Mouse (Mus musculus): ENCODE results near the gene Zfp788. TPM values are rescaled to one million over a fixed set of nuclear protein-coding genes. Genes with fewer than 3 reads are reported as not detected.
"Not testable (repeated sequence)": the region's sequence is repeated elsewhere in the genome, so short reads cannot be mapped to it uniquely, and the experiment has no call there.

The Zfp788 gene
- polyA plus RNA-seq (2015; fragmentation: Nextera tagmentation; extraction: Ambion mirVana): 10.9 and 11.4 TPM in 2 replicates

GRCm38 (mm10) chr7:41632409-41633220, at the start of gene Zfp788:
Gene Zfp788 (plus strand): TSS chr7:41633203.
- 2% methylated on average over 27 of the region's 27 CpGs for WGBS

DNA sequence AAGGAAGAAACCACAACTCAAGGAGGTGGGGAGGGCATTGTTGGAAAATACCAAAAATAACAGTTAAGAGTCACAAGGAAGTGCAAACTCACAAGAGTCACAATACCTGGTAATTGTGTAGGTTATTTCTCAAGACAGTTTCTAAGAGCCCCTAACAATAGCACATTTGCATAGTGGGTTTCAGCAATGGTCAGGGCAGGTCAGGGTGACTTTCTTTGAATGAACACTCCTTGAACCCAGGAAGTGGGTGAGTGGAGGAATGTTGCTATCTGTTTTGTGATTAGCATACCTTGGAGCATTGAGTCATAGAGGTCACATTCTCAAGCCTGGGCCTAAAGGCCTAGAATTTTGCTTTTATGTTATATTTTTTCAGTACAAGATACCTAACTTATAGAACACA, 45.2 kb upstream of the Zfp788 start:
- H3K27ac ChIP-seq, H3K36me3 ChIP-seq, H3K4me3 ChIP-seq: not testable (repeated sequence)

More at GRCm38 (mm10) chr7:41632409-41633220, at the start of gene Zfp788:
- H3K4me2 ChIP-seq: peak within 1 kb of the TSS; percentile 87
- peak within 1 kb of the TSS; percentile 70 for H3K4me3 ChIP-seq
- H3K27ac ChIP-seq: peak within 1 kb of the TSS; percentile 99
- no peaks in the 10 kb centered on the region for H3K4me1 ChIP-seq
- ATAC-seq (ENCODE audit: insufficient number of reproducible peaks, low FRiP score, low TSS enrichment, low read depth): peak; percentile 97
- no peaks in the 10 kb centered on the region; the same call in 1 of the 2 replicates for H3K9me3 ChIP-seq
- peak within 1 kb of the TSS; percentile 68 for H3K9ac ChIP-seq
- H3K27me3 ChIP-seq: no peaks in the 10 kb centered on the region
- H3K36me3 ChIP-seq: peaks cover 30% of the 10 kb centered on the region

GRCm38 (mm10) chr7:41598615-41599014, 34.4 kb upstream of the Zfp788 start:
- Histone ChIP-seq H3K4me2 (peak overlapping the region; percentile 62), H3K4me3 (peak overlapping the region; percentile 63), H3K27ac (peak overlapping the region; percentile 61), H3K9me3 (no peaks in the 10 kb centered on the region), H3K4me1 (peaks cover 5% of the 10 kb centered on the region; the same call in 1 of the 2 replicates), H3K9ac (no peak overlapping the region), H3K36me3 (no peaks in the 10 kb centered on the region), H3K27me3 (no peaks in the 10 kb centered on the region)
- ATAC-seq (ENCODE audit: insufficient number of reproducible peaks, low FRiP score, low TSS enrichment, low read depth): no peak
- WGBS: 44% methylated on average over 5 of the region's 5 CpGs

More for the DNA sequence above, 45.2 kb upstream of the Zfp788 start:
- not testable (repeated sequence) for H3K9me3 ChIP-seq; H3K27me3 ChIP-seq; ATAC-seq (ENCODE audit: insufficient number of reproducible peaks, low FRiP score, low TSS enrichment, low read depth); H3K4me1 ChIP-seq; H3K9ac ChIP-seq; H3K4me2 ChIP-seq

- peak within 1 kb of the TSS; percentile 56 for H3K9ac ChIP-seq
- no peaks in the 10 kb centered on the region for H3K9me3 ChIP-seq
- H3K4me3 ChIP-seq: peak within 1 kb of the TSS; percentile 63
- peaks cover 5% of the 10 kb centered on the region; the same call in 1 of the 2 replicates for H3K4me1 ChIP-seq
- H3K27me3 ChIP-seq: no peaks in the 10 kb centered on the region
- peak within 1 kb of the TSS; percentile 62 for H3K4me2 ChIP-seq
- peak within 1 kb of the TSS; percentile 79 for H3K27ac ChIP-seq
- peak; percentile 93 for ATAC-seq (ENCODE audit: insufficient number of reproducible peaks, low FRiP score, low TSS enrichment, low read depth)
- no peaks in the 10 kb centered on the region for H3K36me3 ChIP-seq
- WGBS: under 1% methylated on average over 41 of the region's 41 CpGs
These were observed 33.8 kb upstream of the Zfp788 start, which contains the start of gene 2610021A01Rik for GRCm38 (mm10) chr7:41599034-41599813. Gene 2610021A01Rik (plus strand): TSS chr7:41599230.

GRCm38 (mm10) chr7:41599932-41600548, 33.0 kb upstream of the Zfp788 start:
- WGBS: 11% methylated on average over 3 of the region's 3 CpGs
- Histone ChIP-seq H3K36me3 (no peaks in the 10 kb centered on the region), H3K4me1 (peaks cover 5% of the 10 kb centered on the region; the same call in 1 of the 2 replicates), H3K9me3 (no peaks in the 10 kb centered on the region), H3K27me3 (no peaks in the 10 kb centered on the region), H3K4me2 (peak overlapping the region; percentile 62), H3K9ac (peak overlapping the region; percentile 56), H3K27ac (0 out of 2 replicates have a peak overlapping the region, but pooled peaks have one; percentile 79), H3K4me3 (peak overlapping the region; percentile 63)
- no peak for ATAC-seq (ENCODE audit: insufficient number of reproducible peaks, low FRiP score, low TSS enrichment, low read depth)

- Histone ChIP-seq H3K27me3 (no peaks in the 10 kb centered on the region), H3K36me3 (peaks cover 36% of the 10 kb centered on the region), H3K4me3 (no peak overlapping the region), H3K27ac (no peak overlapping the region), H3K9ac (no peak overlapping the region), H3K9me3 (no peaks in the 10 kb centered on the region), H3K4me2 (no peak overlapping the region), H3K4me1 (no peaks in the 10 kb centered on the region)
- WGBS: 78% methylated on average over 3 of the region's 3 CpGs
- no peak for ATAC-seq (ENCODE audit: insufficient number of reproducible peaks, low FRiP score, low TSS enrichment, low read depth)
These were observed 21.3 kb upstream of the Zfp788 start for GRCm38 (mm10) chr7:41611654-41612053.

- not testable (repeated sequence) for H3K4me1 ChIP-seq; H3K27me3 ChIP-seq; H3K9ac ChIP-seq; H3K27ac ChIP-seq; H3K4me3 ChIP-seq; ATAC-seq (ENCODE audit: insufficient number of reproducible peaks, low FRiP score, low TSS enrichment, low read depth); H3K4me2 ChIP-seq; H3K9me3 ChIP-seq
- 94% methylated on average over 1 of the region's 1 CpGs for WGBS
- H3K36me3 ChIP-seq: peaks cover 46% of the 10 kb centered on the region
These were observed 16.8 kb upstream of the Zfp788 start for GRCm38 (mm10) chr7:41616241-41616640.

DNA sequence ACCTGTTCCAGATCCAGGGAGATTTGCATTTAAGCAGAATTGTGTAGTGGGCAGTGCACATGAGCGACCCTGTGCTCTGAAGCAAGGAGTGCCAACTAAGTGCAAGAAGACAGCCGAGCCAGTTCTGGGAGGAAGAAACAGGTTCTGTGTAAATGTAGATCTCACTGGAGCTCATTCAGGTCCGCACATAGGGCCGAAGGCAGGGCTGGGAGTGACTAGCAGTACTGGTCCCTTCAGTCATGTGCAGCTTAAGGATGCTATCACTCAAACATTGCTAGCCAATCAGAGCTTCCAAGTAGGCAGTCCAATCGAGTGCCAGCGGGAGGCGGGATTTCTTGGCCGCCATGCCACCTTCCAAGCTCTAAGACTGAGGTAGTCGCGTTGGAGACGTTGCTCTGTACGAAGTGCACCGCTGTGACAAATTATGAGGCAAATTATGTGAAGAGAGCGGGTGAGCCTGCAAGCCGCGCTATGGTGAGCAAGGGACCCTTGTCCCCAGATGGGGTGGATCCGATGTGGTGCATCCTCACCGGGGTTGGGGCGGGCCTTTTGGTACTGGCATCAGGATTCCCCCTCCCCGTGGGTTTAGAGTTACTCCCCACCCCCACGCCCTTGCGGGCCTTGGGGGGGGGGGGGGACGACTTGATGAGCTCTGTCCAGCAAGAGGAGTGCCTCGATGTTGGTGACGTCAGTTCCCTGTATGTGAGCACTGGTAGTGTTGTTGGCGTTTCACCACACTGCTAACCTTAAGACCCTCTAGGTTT, 400 bp downstream of the Zfp788 start:
- Histone ChIP-seq H3K9me3 (peaks cover 2% of the 10 kb centered on the region; the same call in 1 of the 2 replicates), H3K27me3 (no peaks in the 10 kb centered on the region), H3K36me3 (peaks cover 32% of the 10 kb centered on the region), H3K4me1 (no peaks in the 10 kb centered on the region), H3K4me3 (peak overlapping the region; percentile 70), H3K27ac (peak overlapping the region; percentile 99), H3K4me2 (peak overlapping the region; percentile 87), H3K9ac (peak overlapping the region; percentile 68)
- under 1% methylated on average over 24 of the region's 26 CpGs for WGBS
- ATAC-seq (ENCODE audit: insufficient number of reproducible peaks, low FRiP score, low TSS enrichment, low read depth): peak; percentile 96

DNA sequence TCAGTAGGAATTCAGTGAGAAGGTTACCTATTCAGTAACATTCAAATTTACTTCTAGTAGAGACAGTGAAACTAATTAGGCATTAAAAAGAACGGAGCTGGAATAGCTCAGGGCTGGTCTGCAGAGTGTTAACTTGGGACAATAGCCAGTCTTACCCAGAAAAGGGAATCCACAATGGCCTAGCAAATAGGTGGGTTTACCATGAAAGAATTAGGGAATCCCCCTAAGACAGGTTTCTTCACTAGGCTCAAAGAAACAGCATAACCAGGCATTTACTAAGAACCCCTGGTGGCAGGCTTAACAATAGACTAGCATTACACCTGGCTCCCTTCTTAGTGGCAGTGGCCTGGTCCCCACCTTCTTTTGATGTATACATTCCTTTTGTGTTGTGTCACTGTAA, 41.3 kb downstream of the Zfp788 start:
- not testable (repeated sequence) for H3K27ac ChIP-seq; H3K4me2 ChIP-seq; H3K4me3 ChIP-seq; H3K4me1 ChIP-seq; H3K27me3 ChIP-seq; H3K9me3 ChIP-seq; H3K36me3 ChIP-seq; H3K9ac ChIP-seq; ATAC-seq (ENCODE audit: insufficient number of reproducible peaks, low FRiP score, low TSS enrichment, low read depth)
- 43% methylated on average over 1 of the region's 1 CpGs for WGBS
